In genomic region chr10:44164258-44164975, GRCm38 (mm10) we compare ENCODE assay signal across 19 mouse cellular contexts. TPM values are rescaled to one million over a fixed set of nuclear protein-coding genes. Genes with fewer than 3 reads are reported as not detected.
DNase-seq lines count a peak whose midpoint lies in the region; ATAC-seq lines count a peak whose summit lies in the region.
"Had no signal": no experiment of that assay in that cellular context is flagged by ENCODE, and none has a peak within 500 bp of the region (broad histone marks: within the 10 kb centered on the region; RNA-seq: fewer than 3 reads in every experiment).

No protein-coding gene starts in this region.

- H3K9me3 ChIP-seq in kidney, embryonic 14.5 days (ENCODE audit: control insufficient read depth, low read length): no peaks in the 10 kb centered on the region
- H3K9me3 ChIP-seq: limb, embryonic 13.5 days; neural tube, embryonic 12.5 days had no signal

- H3K4me3 ChIP-seq in kidney, embryonic 14.5 days (ENCODE audit: low read length): no peak overlapping the region
- H3K4me3 ChIP-seq: erythroblast, embryonic 14.5 days; left cerebral cortex, adult 2 months; limb, embryonic 13.5 days; megakaryocyte, embryonic 14.5 days; neural tube, embryonic 12.5 days had no signal

- H3K9ac ChIP-seq in kidney, embryonic 14.5 days (ENCODE audit: low read depth, low read length): no peak overlapping the region
- H3K9ac ChIP-seq: limb, embryonic 13.5 days; neural tube, embryonic 12.5 days had no signal

- intact Hi-C loops in left cerebral cortex, postnatal 25 days (cut with DNase I): no loop called here

- peak; percentile 96 for ATAC-seq in megakaryocyte-erythroid progenitor cell, adult 5-6 weeks (replicated peaks; ENCODE audit: low FRiP score, low TSS enrichment, poor library complexity, severe bottlenecking)
- no peak for ATAC-seq in kidney, embryonic 14.5 days (ENCODE audit: low FRiP score, low TSS enrichment)
- ATAC-seq: intestine, embryonic 16.5 days; lung, postnatal 0 days had no signal

- H3K27ac ChIP-seq in kidney, embryonic 14.5 days (ENCODE audit: low read depth, low read length): no peak overlapping the region
- H3K27ac ChIP-seq: left cerebral cortex, adult 2 months; limb, embryonic 13.5 days; neural tube, embryonic 12.5 days had no signal

- no peak overlapping the region for H3K4me2 ChIP-seq in kidney, embryonic 14.5 days (replicated peaks; ENCODE audit: low read depth, low read length)
- H3K4me2 ChIP-seq: limb, embryonic 13.5 days; neural tube, embryonic 12.5 days had no signal

- DNase-seq in adrenal gland, postnatal 14 days: peak; percentile 13
- no peak for DNase-seq in adrenal gland, postnatal 10 days
- peak; percentile 12 to 29 for DNase-seq in adrenal gland, postnatal 36 days
- DNase-seq in liver: peak; percentile 65
- DNase-seq in left cerebral cortex, postnatal 25 days (ENCODE audit: low spot score in 2 of 2): no peak
- DNase-seq: cerebellum, postnatal 10 days; gastrocnemius, postnatal 14 days; kidney, postnatal 10 days; right cerebral cortex, postnatal 25 days; thymus, postnatal 25 days had no signal

- no peaks in the 10 kb centered on the region for H3K4me1 ChIP-seq in kidney, embryonic 14.5 days (ENCODE audit: control insufficient read depth, insufficient read depth, low read length)
- H3K4me1 ChIP-seq: limb, embryonic 13.5 days; neural tube, embryonic 12.5 days had no signal

- WGBS in kidney, embryonic 14.5 days: 69% methylated on average over 8 of the region's 8 CpGs

- H3K27me3 ChIP-seq in kidney, embryonic 14.5 days (ENCODE audit: control insufficient read depth, insufficient read depth, low read length): no peaks in the 10 kb centered on the region
- H3K27me3 ChIP-seq: limb, embryonic 13.5 days; neural tube, embryonic 12.5 days had no signal

- H3K36me3 ChIP-seq in kidney, embryonic 14.5 days (ENCODE audit: control insufficient read depth, insufficient read depth, low read length): no peaks in the 10 kb centered on the region
- H3K36me3 ChIP-seq: limb, embryonic 13.5 days; neural tube, embryonic 12.5 days had no signal

RNA-seq across cellular contexts. Expression of gene Crybg1, which starts 15.8 kb away (rescaled TPM):
- total RNA-seq in adrenal gland, postnatal 14 days (2021): 3.8 and 4.0 TPM in 2 replicates
- total RNA-seq in adrenal gland, postnatal 10 days (2021): 1 to 10 TPM; 3.8 to 5.6 TPM
- total RNA-seq in adrenal gland, postnatal 36 days (2021): 1 to 10 TPM; 1.1 to 1.3 TPM
- 0.44 and 1.9 TPM in 2 replicates for total RNA-seq in megakaryocyte-erythroid progenitor cell, adult 5-6 weeks (2014; fragmentation: Nextera tagmentation)
- 1.1 TPM in 1 of 2 replicates, not detected in the other for total RNA-seq in megakaryocyte-erythroid progenitor cell, adult 5-6 weeks (2017)
- polyA plus RNA-seq in kidney, embryonic 14.5 days (2014; fragmentation: Nextera tagmentation; extraction: Ambion mirVana): 2.1 and 5.0 TPM in 2 replicates
- under 1 TPM; 0.48 to 0.50 TPM for total RNA-seq in left cerebral cortex, postnatal 25 days (2021)

Comparison
In these comparisons a context has a peak if more than half of its experiments do, and no peak if none do; other contexts are left out.
1. DNase-seq: peak in adrenal gland, postnatal 14 days (single experiment), adrenal gland, postnatal 36 days (2 of 2) and liver (single experiment); none in adrenal gland, postnatal 10 days (single experiment) and left cerebral cortex, postnatal 25 days (0 of 2).